Mouse (Mus musculus): ENCODE results near the gene Lnx1. TPM values are rescaled to one million over a fixed set of nuclear protein-coding genes. Genes with fewer than 3 reads are reported as not detected.

Lnx1 gene
- polyA plus RNA-seq, 1 experiment: 0.05 TPM

DNA sequence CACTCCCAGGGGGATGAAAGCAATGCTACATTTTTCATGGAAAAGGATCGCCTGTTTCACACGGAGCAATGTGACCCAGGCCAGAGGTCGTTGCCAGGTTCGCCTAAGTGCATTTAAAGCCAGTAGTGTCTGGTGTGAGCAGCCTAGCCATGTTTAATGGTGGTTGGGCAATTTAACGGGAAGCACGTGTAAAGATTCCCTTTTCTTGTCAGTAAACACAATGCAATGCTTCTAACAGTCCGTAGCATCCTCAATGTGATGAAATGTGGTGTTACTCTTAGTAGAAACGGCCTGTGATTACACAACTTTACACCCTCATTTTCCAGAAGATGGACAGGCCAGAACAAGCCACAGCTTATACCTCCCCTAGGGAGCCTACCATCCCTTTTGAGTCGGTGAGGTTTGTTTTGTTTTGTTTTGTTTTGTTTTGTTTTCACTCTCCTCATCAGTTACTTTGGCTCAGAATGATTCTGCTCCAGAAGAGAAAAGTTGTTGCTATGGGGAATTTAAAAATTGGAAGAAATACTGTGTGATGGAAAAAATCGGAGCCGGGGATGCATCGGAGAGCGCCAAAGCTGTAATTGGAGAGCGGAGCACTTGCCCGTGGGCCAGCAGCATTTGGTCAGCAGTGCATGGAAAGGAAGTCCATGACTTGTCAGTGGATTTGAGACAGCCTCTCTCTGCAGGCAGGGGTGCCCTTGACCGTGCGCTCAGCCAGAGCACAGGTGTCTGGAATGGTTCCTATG lies 70.2 kb downstream of the Lnx1 start:
- no peak overlapping the region for H3K4me3 ChIP-seq (ENCODE audit: extremely low read depth, insufficient read depth, insufficient read length)
- H3K36me3 ChIP-seq (ENCODE audit: control insufficient read depth, insufficient read depth, low read length): no peaks in the 10 kb centered on the region
- DNase-seq (ENCODE audit: low read depth in 1 of 2, low spot score in 2 of 2): no peak
- 79% methylated on average over 17 of the region's 17 CpGs for WGBS
- H3K27ac ChIP-seq (ENCODE audit: insufficient read depth, low read length): no peak overlapping the region
- TF ChIP-seq CTCF (IDR thresholded peaks at IDR 0.05; ENCODE audit: extremely low read depth, insufficient read depth, insufficient read length, insufficient replicate concordance) (no peak), POLR2A (IDR thresholded peaks at IDR 0.05; ENCODE audit: low read depth, low read length) (no peak)
- H3K27me3 ChIP-seq (ENCODE audit: control insufficient read depth, insufficient read depth, low read length): no peaks in the 10 kb centered on the region
- H3K4me1 ChIP-seq (ENCODE audit: control insufficient read depth, insufficient read depth, insufficient read length): no peaks in the 10 kb centered on the region

DNA sequence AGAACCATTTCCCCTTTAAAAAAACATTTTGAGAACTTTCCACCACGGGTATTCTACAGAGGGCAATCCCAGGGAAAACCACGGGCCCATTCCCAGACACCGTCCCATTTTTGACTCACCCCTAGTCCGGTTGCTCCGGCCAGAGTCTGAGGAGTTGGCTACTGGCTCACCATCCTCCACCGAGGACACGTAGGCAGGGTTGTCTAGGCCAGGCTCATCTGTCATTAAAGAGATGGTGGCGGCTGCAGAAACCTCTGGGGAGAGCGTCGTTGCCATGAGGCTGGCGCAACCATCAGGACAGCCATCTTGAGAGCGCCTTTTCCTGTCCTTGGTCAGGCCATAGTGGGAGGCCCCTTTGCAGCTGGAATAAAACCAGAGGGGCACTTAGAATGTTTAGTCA lies 74.7 kb downstream of the Lnx1 start:
- TF ChIP-seq POLR2A (IDR thresholded peaks at IDR 0.05; ENCODE audit: low read depth, low read length): no peak
- TF ChIP-seq CTCF (IDR thresholded peaks at IDR 0.05; ENCODE audit: extremely low read depth, insufficient read depth, insufficient read length, insufficient replicate concordance): no peak
- 87% methylated on average over 12 of the region's 12 CpGs for WGBS

DNA sequence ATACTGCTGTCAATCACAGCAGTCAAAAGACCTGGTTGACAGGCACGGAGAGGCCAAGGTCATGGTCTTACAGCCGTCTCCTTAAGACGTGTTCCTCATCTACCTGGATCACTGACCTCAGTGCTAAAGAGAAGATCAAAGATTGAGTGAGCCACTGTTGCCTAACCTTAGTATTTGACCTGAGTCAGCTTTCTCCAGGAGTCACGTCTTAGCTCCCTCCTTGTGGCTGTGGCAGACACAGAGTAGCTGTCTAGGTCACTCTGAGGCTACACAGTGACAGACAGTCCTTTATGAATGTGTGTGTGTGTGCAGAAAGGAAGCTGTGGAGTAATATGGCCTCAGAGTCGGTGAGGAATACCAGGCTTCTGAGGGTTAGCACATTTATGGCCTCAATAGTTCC lies 78.3 kb downstream of the Lnx1 start:
- H3K27ac ChIP-seq (ENCODE audit: insufficient read depth, low read length): no peak overlapping the region
- H3K4me1 ChIP-seq (ENCODE audit: control insufficient read depth, insufficient read depth, insufficient read length): no peaks in the 10 kb centered on the region
- H3K36me3 ChIP-seq (ENCODE audit: control insufficient read depth, insufficient read depth, low read length): no peaks in the 10 kb centered on the region
- no peaks in the 10 kb centered on the region for H3K27me3 ChIP-seq (ENCODE audit: control insufficient read depth, insufficient read depth, low read length)
- no peak for DNase-seq (ENCODE audit: low read depth in 1 of 2, low spot score in 2 of 2)
- TF ChIP-seq POLR2A (IDR thresholded peaks at IDR 0.05; ENCODE audit: low read depth, low read length) (no peak), CTCF (IDR thresholded peaks at IDR 0.05; ENCODE audit: extremely low read depth, insufficient read depth, insufficient read length, insufficient replicate concordance) (no peak)
- no peak overlapping the region for H3K4me3 ChIP-seq (ENCODE audit: extremely low read depth, insufficient read depth, insufficient read length)
- 74% methylated on average over 5 of the region's 5 CpGs for WGBS

More for the DNA sequence above, 74.7 kb downstream of the Lnx1 start:
- Histone ChIP-seq H3K27ac (ENCODE audit: insufficient read depth, low read length) (no peak overlapping the region), H3K27me3 (ENCODE audit: control insufficient read depth, insufficient read depth, low read length) (no peaks in the 10 kb centered on the region), H3K4me1 (ENCODE audit: control insufficient read depth, insufficient read depth, insufficient read length) (no peaks in the 10 kb centered on the region), H3K36me3 (ENCODE audit: control insufficient read depth, insufficient read depth, low read length) (no peaks in the 10 kb centered on the region), H3K4me3 (ENCODE audit: extremely low read depth, insufficient read depth, insufficient read length) (no peak overlapping the region)
- DNase-seq (ENCODE audit: low read depth in 1 of 2, low spot score in 2 of 2): no peak

DNA sequence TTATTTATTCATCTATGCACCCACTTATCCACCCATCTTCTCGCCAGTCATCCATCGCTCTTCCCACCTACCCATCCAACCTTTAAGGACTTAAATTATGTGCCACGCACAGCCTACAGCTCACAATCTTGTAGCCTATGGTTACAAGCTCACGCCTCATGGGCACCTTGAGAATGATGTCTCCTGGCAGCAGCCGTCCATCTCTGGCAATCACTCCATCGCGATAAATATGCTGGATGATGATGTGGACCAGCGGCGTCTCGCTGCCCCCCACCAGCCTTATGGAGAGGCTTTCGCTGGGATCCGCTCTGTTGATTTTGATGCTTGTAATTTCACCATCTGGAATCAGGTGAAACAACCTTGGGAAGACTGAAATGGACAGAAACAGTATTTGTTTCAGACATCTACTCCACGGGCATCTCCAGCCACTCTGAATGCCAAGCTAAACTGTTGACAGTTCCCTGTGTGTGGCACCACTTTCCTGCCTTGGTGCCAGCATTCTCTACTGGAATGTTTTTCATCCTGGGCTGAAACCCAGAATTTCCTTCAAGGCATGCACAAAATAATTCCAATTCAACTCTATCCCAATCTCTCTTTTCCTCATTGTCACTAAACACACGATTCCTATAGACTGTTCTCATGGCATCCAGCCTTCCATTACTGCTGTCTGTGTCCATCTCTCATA lies 79.3 kb downstream of the Lnx1 start:
- Histone ChIP-seq H3K4me3 (ENCODE audit: extremely low read depth, insufficient read depth, insufficient read length) (no peak overlapping the region), H3K27me3 (ENCODE audit: control insufficient read depth, insufficient read depth, low read length) (no peaks in the 10 kb centered on the region), H3K4me1 (ENCODE audit: control insufficient read depth, insufficient read depth, insufficient read length) (no peaks in the 10 kb centered on the region), H3K27ac (ENCODE audit: insufficient read depth, low read length) (no peak overlapping the region), H3K36me3 (ENCODE audit: control insufficient read depth, insufficient read depth, low read length) (no peaks in the 10 kb centered on the region)
- TF ChIP-seq CTCF (IDR thresholded peaks at IDR 0.05; ENCODE audit: extremely low read depth, insufficient read depth, insufficient read length, insufficient replicate concordance) (no peak), POLR2A (IDR thresholded peaks at IDR 0.05; ENCODE audit: low read depth, low read length) (no peak)
- no peak for DNase-seq (ENCODE audit: low read depth in 1 of 2, low spot score in 2 of 2)
- 94% methylated on average over 14 of the region's 14 CpGs for WGBS

DNA sequence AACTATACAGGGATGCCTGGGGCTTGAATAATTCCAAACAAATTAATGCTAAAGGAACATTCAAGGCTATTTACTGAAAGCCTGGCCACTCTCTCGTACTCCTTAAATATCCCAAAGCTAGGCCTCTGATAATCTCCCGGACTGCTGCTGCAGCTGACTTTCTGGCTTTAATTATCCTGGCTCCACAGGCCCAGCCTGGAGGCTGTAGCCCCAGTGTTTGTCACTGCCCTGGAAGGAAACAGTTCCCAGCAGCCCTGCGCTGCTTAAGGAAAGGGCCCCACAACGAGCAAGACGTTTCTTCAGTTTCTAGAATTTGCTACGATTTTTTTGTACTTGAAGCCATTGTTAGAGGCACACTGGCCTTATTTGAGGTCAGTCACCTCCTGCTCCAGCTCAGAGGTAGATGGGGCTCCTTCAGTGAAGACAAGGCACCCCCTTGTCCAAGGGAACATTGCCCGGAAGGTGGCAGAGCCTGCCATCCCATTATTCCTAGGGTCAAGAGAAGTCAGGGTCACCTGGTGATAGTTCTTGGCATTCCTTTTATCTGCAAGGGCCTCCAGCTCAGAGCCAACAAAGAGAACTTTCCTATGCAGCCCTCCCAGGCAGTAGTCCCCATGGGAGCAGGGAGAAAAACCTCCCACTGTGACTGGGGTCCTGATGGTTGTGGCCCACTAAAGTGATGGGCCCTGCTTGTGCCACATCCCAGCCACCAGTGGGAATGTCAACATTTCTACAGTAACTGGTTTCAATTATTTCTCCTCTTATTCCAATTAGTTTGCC lies 80.8 kb downstream of the Lnx1 start:
- TF ChIP-seq POLR2A (IDR thresholded peaks at IDR 0.05; ENCODE audit: low read depth, low read length) (no peak), CTCF (IDR thresholded peaks at IDR 0.05; ENCODE audit: extremely low read depth, insufficient read depth, insufficient read length, insufficient replicate concordance) (no peak)
- Histone ChIP-seq H3K4me3 (ENCODE audit: extremely low read depth, insufficient read depth, insufficient read length) (no peak overlapping the region), H3K27me3 (ENCODE audit: control insufficient read depth, insufficient read depth, low read length) (no peaks in the 10 kb centered on the region), H3K27ac (ENCODE audit: insufficient read depth, low read length) (no peak overlapping the region), H3K4me1 (ENCODE audit: control insufficient read depth, insufficient read depth, insufficient read length) (no peaks in the 10 kb centered on the region), H3K36me3 (ENCODE audit: control insufficient read depth, insufficient read depth, low read length) (no peaks in the 10 kb centered on the region)
- no peak for DNase-seq (ENCODE audit: low read depth in 1 of 2, low spot score in 2 of 2)
- WGBS: 91% methylated on average over 7 of the region's 7 CpGs

DNA sequence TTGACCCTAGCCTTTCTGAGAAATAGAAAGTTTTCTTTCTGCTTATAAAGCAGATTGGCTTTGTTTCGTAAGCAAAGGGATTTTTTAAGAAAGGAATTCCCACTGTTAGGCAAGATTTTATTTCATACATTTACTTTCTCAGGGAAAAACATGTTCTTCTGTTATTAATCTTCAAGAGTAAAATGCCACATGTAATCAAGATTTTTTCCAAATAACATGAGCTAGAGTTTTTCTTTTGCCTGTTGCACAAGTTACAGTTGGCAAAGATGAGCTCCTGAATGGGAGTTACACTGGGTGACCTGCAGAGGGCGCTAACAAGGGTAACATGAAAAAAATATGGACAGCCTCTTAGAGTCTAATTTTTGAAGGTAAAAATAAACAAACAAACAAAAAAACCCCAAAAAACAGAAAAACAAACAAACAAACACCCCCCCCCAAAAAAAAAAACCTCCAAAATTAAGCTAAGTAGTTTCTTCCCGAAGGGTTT lies 84.1 kb downstream of the Lnx1 start:
- TF ChIP-seq CTCF (IDR thresholded peaks at IDR 0.05; ENCODE audit: extremely low read depth, insufficient read depth, insufficient read length, insufficient replicate concordance) (no peak), POLR2A (IDR thresholded peaks at IDR 0.05; ENCODE audit: low read depth, low read length) (no peak)
- Histone ChIP-seq H3K4me3 (ENCODE audit: extremely low read depth, insufficient read depth, insufficient read length) (no peak overlapping the region), H3K36me3 (ENCODE audit: control insufficient read depth, insufficient read depth, low read length) (no peaks in the 10 kb centered on the region), H3K4me1 (ENCODE audit: control insufficient read depth, insufficient read depth, insufficient read length) (no peaks in the 10 kb centered on the region), H3K27me3 (ENCODE audit: control insufficient read depth, insufficient read depth, low read length) (no peaks in the 10 kb centered on the region), H3K27ac (ENCODE audit: insufficient read depth, low read length) (no peak overlapping the region)
- 63% methylated on average over 3 of the region's 3 CpGs for WGBS
- DNase-seq (ENCODE audit: low read depth in 1 of 2, low spot score in 2 of 2): no peak
